Mouse (Mus musculus) spleen, embryonic (tissue): ENCODE measurements around the gene Pdxdc1.
"Not testable (repeated sequence)": the region's sequence is repeated elsewhere in the genome, so short reads cannot be mapped to it uniquely, and the experiment has no call there.

Experiments
- CTCF ChIA-PET: fragments of 350-600 bp; sonication (Branson Sonifier 250); formaldehyde crosslinking; loops from one replicate; lab custom pipeline; 2022; lab: Charles Lee

The Pdxdc1 gene

DNA sequence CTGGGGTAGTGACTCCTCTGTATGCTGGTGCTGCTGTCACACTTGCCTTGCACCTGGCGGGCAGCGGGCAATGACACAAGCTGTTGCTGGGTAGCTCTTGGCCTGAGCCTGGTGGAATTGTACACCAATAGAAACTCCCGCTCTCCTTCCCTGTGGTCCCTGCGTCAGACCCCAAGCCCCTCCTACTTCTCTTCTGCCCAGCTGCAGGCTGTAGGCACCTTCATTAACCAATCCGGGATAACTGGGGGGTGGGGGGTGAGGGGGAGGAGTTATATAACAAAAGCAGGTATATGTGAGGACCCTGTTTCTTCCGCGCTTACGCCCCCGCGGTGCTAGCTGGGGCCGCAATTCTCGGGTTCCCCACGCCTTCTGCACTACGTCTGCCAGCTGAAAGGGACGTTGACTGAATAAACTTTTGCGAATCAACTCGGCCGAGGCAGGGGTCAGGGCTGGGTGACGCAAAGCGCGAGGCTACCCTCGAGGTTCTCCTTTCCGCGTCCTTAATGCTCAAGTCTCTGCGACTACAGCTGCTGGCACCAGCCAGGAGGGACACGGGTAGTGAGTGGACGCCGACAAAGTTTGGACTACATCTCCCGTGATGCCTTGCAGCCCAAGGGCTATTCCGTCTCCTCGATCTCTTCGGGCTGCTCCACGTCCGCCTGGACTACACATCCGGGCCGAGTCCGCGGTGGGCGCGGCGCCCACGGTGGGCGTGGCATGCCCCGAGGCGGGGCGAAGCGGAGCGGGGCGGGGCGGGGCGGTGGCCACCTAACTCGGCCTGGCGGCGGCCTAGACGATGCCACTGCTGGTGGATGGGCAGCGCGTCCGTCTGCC is 84.2 kb downstream of the Pdxdc1 start, which contains the start of gene Ntan1:
TSS of gene Ntan1 (plus strand) at position 286 of the 834 bp plus-strand sequence.
- CTCF ChIA-PET, result interaction anchor here (0.5 to 1.0 kb wide), 2 partner anchors 14 to 311 kb away, joined by 5 to 6 read pairs; no protein-coding TSS in a partner anchor

DNA sequence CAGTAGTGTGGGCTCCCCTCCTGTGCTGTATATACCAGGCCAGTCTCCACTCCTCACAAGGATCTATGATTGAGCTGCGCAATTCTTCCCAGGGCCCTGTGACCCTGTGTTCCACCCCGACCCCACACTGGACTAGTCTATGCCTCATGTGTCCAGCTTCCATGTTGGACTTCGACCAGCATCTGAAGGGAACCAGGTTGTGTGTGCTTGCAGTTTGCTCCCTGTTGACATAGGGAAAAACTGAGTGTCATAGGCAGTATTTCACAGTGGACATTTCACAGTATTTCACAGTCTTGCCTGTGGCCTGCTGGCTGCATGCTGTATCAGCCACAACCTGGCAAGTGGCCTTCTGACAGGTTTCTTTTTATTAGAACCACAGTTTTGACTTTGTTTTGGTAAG is 89.7 kb downstream of the Pdxdc1 start:
- CTCF ChIA-PET, result interaction anchor here (0.6 kb wide), 1 partner anchor 585 kb away, joined by 4 read pairs; no protein-coding TSS in a partner anchor

DNA sequence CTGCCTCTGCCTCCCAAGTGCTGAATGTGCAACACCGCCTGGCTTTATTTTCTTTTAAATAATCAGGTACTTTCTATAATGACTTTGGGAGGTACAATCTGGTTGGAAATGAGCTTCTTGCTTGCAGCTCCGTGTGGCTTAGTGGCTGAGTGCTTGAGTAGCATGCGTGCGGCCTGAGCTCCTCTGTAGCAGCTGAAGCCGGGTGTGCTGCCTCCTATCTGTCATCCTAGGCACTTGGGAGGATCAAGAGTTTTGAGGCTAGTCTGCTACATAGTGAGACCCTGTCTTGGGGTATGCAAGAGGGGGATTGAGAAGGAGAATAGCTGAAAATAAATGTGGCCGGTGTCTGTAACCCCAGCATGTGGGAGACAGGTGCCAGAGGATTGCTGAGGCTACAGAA is 90.8 kb downstream of the Pdxdc1 start:
- CTCF ChIA-PET, result no interaction called here

DNA sequence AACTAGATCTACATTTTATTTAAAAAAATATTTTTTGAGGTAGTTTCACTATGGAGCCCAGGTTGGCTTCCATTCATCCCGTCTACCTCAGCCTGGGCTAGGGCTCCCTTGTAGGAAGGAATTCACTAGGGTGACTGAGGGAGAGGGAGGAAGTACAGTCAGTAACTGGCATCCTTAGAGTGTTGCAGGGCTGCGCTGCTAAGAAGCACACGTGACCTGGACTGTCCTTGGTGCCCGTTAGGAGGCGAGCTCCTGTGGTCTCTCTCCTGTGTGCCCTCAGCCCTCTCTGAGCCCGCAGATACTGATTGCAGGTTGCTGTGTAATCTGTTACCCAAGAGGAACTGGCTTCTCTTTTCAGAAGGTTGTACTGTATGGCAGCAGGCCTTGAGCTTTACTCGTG is 94.5 kb downstream of the Pdxdc1 start:
- CTCF ChIA-PET, result no interaction called here

DNA sequence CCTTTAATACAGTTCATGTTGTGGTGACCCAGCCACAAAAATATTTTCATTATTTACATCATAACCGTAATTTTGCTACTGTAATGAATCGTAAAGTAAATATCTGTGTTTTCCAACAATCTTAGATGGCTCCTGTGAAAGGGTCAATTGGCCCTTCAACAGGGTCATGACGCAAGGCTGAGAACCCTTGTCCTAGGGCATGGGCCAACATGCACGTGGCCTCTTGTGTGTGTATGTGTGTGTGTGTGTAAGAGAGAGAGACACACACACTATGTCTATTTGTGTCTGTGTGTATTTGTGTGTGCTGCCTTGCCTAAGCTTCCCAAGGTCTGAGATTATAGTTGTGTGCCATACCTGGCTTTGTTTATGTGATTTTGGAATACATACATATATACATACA is 95.3 kb downstream of the Pdxdc1 start:
- CTCF ChIA-PET, result no interaction called here

DNA sequence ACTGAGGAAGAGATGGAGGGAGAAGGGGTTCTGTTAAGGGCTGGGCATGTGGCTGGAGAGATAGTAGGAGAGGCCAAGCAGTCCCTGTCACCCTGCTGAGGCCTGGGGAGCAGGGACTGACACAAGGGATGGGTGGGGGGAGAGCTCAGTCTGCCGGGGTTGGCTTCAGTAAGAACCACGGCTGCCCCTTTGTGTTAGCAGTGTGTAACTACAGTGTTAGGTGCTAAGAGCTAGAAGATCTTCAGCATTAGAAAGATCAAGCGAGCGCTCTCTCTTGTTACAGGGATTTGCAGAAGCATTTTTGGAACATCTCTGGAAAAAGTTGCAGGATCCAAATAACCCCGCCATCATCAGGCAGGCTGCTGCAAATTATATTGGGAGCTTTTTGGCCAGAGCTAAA is 98.3 kb downstream of the Pdxdc1 start:
- CTCF ChIA-PET, result interaction anchor here (0.6 to 1.0 kb wide), 2 partner anchors 14 to 18 kb away, joined by 3 to 6 read pairs; partner anchors contain the start of gene Ntan1

DNA sequence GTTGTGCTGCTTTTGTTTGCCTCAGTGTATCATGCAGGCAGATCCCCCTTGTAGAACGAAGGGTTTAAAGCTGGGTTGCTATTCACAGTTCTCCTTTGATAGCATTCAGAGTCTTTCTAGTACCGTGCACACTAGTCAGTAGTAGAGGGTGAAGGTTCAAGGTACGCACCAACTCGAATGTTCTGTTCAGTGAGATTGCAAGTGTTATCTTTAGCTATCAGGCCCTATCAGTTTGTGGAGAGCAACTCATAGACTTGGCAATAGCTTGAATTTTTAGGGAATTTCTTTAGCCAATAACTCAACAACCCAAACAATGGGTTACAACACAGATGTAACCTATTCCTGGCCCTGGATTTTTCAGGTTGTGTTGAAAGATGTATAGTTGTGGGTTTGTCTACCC is 101.7 kb downstream of the Pdxdc1 start:
- CTCF ChIA-PET, result no interaction called here

DNA sequence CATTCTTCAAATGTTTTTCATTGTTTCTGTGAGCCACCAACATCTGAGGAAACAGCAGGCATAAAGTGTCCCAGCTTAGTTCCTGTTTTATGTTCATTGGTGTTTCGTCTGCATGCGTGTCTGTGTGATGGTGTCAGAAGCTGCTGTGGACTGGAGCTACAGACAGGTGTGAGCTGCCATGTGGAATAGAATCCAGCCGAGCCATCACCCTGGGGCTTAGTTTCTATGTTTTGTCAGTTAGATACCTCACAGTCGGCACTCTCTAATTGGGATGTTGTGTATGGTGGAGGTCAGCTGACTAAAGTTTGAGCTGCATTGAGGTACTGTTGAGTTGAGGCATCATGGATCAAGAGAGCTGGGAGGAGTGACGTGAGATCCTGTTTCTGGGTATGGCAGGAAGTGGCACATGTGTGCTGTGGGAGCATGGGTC is 106.2 kb downstream of the Pdxdc1 start:
- CTCF ChIA-PET, result no interaction called here

DNA sequence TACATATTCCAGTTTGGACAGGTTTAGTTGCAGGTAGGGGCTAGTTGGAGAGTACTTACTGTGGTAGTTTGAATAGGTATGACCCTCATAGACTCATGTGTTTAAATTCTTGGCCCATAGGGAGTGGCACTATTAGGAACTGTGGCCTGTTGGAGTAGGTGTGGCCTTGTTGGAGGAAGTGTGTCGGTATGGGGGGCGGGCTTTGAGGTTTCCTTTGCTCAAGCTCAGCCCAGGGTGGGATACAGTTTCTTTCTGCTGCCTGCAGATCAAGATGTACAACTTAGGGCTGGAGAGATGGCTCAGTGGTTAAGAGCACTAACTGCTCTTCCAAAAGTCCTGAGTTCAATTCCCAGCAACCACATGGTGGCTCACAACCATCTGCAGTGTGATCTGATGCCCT is 109.5 kb downstream of the Pdxdc1 start:
- CTCF ChIA-PET, result not testable (repeated sequence)

DNA sequence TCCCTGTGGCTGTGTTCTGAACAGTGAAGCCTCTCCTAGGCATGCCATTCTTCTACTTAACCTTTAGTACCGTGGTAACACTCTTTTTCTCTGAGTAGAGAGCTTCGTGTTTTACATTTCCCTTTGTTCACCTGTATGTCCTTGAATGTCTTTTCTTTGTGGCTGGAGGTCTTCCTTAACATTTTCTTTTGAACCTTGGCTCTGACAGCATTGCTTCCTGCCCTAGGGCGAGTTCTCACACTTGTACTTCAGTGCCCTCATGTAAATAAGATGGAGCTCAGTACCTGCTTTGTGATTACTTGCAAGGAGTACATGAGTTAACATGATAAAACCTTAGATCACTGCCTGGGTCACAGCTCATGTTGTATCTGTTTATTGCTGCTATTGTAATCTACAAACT is 117.0 kb downstream of the Pdxdc1 start:
- CTCF ChIA-PET, result no interaction called here
